Mouse (Mus musculus): ENCODE results near the gene Socs3.

DNA sequence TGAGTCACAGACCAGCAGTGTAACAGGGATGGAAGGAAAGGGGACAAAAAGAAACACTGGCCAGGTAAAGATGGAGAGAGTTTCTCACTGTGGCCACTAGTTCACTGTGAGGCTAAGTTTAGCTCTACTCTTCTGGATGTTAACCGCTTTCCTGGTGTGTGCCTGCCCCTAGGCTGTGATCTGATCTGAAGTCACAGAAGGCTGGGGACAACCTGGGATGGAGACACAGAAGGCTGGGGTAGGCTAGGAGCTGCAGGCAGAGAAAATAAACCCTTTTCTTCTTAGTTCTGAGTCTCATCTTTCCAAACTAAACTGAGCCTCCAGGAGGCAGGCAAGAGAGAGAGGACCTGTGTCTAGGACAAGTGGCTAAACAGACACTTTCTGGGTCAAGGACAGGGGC lies 5.6 kb downstream of the Socs3 start:
- no peak for TF ChIP-seq POLR2A (IDR thresholded peaks at IDR 0.05; ENCODE audit: insufficient read depth, low read depth, low read length)
- TF ChIP-seq CTCF (IDR thresholded peaks at IDR 0.05; ENCODE audit: insufficient read depth, low read depth, low read length) = no peak
